Mouse (Mus musculus): ENCODE data around the gene Gbp6.
"Not testable (repeated sequence)": the region's sequence is repeated elsewhere in the genome, so short reads cannot be mapped to it uniquely, and the experiment has no call there.

Gene Gbp6

DNA sequence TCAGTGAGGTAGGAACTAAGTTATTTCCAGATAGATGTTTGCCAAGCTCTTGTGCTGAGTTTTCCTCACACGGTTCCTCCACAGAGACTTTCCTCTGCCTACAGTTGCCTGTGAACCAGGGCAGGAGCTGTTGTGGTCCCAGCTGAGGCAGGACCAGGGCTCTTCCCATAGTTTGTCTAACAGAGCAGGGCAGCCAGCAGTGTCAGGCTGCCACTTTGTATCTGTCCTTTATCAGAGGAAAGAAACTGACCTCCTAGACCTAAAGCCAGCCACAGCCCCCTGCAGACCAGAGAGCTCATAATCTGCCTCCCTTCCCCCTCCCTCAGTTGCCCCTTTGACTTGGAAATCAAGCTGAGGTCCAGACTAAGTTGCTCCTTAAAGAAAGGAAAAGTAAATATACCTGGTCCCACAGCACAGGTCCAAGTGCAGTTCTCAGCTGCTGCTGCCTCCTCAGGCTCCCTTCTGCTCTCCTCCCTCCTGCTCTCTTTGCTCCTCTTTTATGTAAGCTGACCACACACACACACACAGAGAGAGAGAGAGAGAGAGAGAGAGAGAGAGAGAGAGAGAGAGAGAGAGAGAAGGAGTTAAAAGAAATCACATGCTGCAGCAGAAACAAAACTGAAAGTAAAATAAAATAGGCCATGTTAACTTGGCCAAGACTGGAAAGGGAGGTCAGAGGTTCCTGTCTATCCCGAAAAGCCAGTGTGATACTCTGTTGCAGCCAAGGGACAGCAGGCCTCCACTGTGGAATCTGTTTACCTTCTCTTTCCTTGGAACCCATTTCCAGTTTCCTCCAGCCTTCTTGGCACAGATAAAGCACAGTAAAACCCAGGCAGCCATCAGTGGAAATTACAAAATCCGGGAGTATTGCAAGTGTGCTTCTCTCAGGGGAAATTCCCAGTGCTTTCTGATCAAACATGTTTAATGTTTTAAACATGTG, at the start of gene Gbp6, which contains the start of gene Gm43302:
Gene Gbp6 (minus strand): TSS at position 473 of the 940 bp plus-strand sequence.
Gene Gm43302 (minus strand): TSS at position 470 of the 940 bp plus-strand sequence.
- peak; percentile 62 for DNase-seq (ENCODE audit: low read depth, low spot score)

DNA sequence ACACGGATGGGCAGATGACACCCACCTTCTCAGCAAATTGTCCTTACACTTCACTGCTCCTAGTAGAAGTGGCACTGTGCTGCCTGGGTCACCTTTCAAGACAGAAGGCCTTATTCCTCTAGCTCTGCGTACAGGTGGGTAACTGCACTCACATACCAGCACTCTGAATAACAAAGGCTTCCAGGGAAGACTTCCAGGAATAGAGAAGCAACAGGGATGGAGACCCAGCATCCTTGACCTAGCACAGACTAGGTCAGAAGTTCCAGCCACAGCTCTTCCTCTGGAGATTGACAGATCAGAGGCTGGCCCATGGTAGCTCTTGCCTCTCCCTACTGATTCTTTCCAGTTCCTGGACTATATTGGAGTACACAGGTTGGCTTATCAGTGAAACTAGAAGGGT, 47.8 kb upstream of the Gbp6 start:
- no peak for DNase-seq (ENCODE audit: low read depth, low spot score)

DNA sequence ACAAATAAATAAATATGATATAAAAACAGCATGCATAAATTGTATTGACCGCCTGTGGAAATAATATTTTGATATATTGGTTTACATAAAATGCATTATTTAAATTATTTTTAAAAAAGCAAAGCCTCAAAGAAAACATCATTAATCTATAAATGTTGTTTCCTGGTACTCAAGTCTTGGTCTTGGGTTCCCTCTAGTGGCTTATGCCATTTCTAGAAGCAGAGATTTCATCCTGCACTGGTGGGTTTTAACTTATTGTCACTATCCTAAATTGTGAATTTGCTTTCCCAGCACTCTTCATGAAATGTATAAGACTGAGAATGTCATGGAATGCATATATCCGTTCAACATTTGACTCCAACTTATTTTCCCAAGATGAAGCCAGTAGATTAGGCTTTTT, 29.0 kb upstream of the Gbp6 start:
- DNase-seq (ENCODE audit: low read depth, low spot score), result no peak

- no peak for DNase-seq (ENCODE audit: low read depth, low spot score)
Observed at GRCm38 (mm10) chr5:105310941-105311340, 17.4 kb upstream of the Gbp6 start.

DNA sequence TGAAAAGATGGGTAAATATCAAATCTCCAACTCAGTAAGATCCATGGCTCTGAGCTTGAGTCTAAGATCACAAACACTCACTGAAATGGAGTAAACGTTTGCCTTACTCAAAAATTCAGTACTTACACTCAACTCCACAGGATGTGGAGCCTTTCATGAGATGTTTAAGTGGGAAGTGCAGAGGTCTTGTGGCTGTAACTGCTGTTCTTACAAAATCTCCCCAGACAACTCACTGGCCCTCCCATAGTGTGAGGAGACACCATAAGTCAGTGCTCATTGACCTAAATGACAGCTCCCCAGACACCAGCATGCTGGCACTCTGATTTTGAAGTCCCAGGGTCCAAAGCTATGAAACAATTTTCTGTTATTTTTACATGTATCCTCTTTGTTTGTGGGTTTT, 15.7 kb upstream of the Gbp6 start:
- DNase-seq (ENCODE audit: low read depth, low spot score), result not testable (repeated sequence)

GRCm38 (mm10) chr5:105306946-105307345, 13.4 kb upstream of the Gbp6 start:
- DNase-seq (ENCODE audit: low read depth, low spot score), result not testable (repeated sequence)

DNA sequence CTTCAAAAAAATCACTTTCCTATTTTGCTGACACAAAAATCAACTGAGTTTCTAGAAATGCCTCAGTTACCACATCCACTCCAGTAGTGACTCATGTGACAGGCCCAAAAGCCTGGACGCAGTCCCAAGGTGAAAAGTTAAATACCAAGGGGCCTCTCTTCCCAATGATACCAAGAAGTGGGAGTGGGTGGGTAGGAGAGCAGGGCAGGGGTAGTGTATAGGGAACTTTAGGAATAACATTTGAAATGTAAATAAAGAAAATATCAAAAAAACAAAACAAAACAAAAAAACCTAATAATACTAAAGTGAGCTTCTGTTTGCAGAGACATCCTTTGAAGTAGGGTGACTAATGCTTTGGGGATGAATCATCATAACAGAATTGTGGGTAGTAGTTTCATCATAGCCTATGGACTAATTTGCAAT, 12.7 kb upstream of the Gbp6 start:
- no peak for DNase-seq (ENCODE audit: low read depth, low spot score)

- not testable (repeated sequence) for DNase-seq (ENCODE audit: low read depth, low spot score)
Observed at GRCm38 (mm10) chr5:105305671-105306070, 12.2 kb upstream of the Gbp6 start.

DNA sequence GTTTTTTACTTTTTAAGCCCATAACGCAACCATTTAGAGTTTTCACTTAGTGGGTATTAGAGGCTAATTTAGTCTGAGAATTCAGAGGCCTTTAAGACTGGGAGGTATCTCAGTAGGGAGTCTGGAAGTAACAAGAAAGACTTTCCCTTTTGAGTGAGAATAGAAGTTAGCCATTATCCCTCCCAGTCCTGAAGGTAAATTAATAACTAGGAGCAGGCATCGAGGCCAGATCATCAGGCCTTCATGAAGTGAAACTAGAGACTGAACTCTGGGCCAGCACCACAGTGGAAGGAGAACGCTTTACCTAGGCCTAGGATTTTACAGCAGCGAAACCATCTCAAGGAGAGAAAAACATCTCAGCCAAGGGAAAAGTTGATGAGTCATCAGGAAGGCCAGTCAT, 8.5 kb upstream of the Gbp6 start:
- DNase-seq (ENCODE audit: low read depth, low spot score), result no peak

DNA sequence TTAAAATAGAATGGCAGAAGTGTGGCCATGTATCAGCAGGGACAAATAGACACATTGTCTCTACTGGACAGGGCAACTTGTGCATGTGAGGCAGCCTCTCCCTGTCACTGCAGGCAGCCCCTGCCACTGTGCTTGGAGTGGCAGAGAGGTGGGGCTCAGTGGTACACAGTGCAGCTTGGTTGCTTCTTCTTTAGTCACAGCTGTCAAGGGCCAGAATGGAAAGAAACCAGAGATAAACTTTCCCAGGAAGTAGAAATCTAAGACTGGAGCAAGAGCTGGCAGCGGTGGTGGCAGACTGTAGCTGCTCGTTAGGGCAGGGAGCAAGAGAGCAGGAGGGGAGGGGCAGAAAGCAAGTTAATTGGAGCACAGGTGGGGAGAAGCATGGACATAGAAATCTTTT, 8.0 kb upstream of the Gbp6 start:
- peak; percentile 14 for DNase-seq (ENCODE audit: low read depth, low spot score)

DNA sequence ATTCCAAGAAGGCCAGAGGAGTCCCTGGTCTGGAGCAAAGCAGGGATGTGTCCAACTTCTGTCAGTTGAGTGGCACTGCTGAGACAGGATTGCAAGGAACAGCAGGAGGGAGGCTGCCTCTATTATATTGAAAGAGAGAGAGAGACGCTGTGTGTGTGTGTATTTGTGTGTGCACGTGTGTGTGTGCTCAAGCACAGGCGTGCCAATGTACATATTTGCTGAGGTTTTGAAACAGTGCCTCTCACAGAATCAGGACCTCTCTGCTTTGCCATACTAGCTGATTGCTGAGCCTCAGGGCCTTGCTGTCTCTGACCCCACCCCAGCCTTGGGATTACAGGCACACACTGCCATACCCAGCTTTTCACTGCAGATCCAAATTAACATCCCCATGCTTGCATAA, 2.2 kb upstream of the Gbp6 start:
- no peak for DNase-seq (ENCODE audit: low read depth, low spot score)

DNA sequence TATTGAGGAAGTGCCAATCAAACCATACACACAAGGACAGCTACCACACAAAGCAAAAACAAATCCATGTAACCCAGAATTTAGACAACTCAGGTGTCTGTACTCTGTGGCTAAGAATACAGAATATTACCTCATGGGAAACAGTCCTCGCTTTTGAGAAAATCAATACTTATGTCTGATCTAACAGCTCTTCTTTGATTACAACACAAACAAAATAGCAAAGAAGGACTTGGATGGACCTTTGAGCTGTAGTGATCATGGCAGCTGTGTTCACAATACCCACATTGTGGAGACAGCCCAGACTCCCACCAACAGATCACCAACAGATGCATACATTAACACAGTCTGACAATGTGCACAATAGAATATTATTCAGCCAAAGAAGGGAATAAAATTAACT, 1.0 kb downstream of the Gbp6 start:
- no peak for DNase-seq (ENCODE audit: low read depth, low spot score)

DNA sequence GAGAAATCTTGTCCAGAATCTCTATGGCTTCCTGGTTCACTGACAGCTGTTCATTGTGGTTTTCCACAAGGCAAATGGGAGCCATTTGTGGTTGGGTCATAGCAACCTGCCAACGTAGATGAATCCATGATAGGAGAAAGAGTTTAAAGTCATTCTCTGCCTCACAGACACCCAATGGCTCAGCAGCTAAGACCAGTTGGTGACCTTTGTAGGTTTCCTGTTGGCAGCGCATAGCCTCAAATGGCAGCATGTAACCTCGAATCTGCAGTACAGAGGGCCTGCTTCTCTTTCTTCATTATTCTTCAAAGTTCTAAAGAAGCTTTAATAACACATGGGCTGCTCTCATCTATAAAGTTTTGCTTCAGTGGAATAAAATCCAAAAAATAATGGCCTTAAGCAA, 2.6 kb downstream of the Gbp6 start:
- not testable (repeated sequence) for DNase-seq (ENCODE audit: low read depth, low spot score)

DNA sequence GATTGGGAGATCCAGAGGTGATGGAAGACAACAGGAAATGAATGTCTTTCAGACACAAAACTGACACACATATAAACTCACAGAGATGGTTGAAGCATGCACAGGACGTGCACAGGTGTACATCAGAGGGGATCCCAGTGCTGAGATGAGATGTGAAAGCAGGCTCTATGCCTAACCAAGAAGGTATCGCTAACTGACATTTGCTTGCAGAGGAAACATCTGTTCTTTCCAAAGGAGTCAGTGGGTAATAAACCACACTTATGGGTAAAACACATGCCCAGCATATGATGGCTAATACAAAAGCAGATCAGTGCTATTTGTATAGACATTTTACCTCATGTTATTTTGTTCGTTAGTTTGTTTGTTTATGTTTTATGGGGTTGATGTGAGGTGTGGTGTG, 32.8 kb downstream of the Gbp6 start:
- not testable (repeated sequence) for DNase-seq (ENCODE audit: low read depth, low spot score)

- DNase-seq (ENCODE audit: low read depth, low spot score), result no peak
Observed at GRCm38 (mm10) chr5:105252491-105252890, 41.0 kb downstream of the Gbp6 start.

GRCm38 (mm10) chr5:105244741-105245140, 48.8 kb downstream of the Gbp6 start:
- not testable (repeated sequence) for DNase-seq (ENCODE audit: low read depth, low spot score)

DNA sequence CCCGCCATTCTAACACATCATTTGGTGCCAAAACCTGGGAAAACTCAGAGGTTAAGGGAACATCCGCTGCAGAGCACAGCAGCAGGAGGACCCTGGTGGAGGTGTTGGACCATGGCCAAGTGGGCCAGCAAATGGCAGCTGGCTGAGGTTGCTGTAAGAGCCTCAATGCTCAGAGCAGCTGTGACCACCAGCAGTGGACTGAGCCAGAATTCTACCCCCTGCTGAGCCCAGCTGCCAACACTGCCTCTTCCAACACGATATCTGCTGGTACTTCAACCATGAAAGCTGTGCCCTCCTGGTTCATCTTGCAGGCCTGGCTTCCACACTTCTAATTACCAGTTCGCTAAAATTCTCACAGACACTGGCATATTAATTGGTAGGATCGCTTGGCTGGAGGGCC, 52.5 kb downstream of the Gbp6 start:
- DNase-seq (ENCODE audit: low read depth, low spot score), result not testable (repeated sequence)

GRCm38 (mm10) chr5:105239483-105240047, 53.9 kb downstream of the Gbp6 start, which contains the start of gene Gbp10:
TSS of gene Gbp10 (minus strand) at chr5:105239533.
- DNase-seq (ENCODE audit: low read depth, low spot score), result peak; percentile 52

GRCm38 (mm10) chr5:105238402-105238801, 55.1 kb downstream of the Gbp6 start:
- not testable (repeated sequence) for DNase-seq (ENCODE audit: low read depth, low spot score)

DNA sequence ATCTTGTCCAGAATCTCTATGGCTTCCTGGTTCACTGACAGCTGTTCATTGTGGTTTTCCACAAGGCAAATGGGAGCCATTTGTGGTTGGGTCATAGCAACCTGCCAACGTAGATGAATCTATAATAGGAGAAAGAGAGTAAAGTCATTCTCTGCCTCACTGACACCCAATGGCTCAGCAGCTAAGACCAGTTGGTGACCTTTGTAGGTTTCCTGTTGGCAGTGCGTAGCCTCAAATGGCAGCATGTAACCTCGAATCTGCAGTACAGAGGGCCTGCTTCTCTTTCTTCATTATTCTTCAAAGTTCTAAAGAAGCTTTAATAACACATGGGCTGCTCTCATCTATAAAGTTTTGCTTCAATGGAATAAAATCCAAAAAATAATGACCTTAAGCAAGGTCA, 57.5 kb downstream of the Gbp6 start:
- DNase-seq (ENCODE audit: low read depth, low spot score), result not testable (repeated sequence)

All from skeletal muscle tissue, adult 2 months (tissue).